Mouse (Mus musculus) B cell, adult 62 days (primary cell): ENCODE data around the gene Eif5. TPM values are rescaled to one million over a fixed set of nuclear protein-coding genes. Genes with fewer than 3 reads are reported as not detected.

Experiments used
- total RNA-seq: library from RNA; stranded (reverse); gene quantifications from 4 replicates; pipeline ENCODE4 v1.2.4, GENCODE M21; 2023

Gene Eif5
- 1,164 to 1,231 TPM (median 1,180 TPM) in 4 replicates for total RNA-seq

DNA sequence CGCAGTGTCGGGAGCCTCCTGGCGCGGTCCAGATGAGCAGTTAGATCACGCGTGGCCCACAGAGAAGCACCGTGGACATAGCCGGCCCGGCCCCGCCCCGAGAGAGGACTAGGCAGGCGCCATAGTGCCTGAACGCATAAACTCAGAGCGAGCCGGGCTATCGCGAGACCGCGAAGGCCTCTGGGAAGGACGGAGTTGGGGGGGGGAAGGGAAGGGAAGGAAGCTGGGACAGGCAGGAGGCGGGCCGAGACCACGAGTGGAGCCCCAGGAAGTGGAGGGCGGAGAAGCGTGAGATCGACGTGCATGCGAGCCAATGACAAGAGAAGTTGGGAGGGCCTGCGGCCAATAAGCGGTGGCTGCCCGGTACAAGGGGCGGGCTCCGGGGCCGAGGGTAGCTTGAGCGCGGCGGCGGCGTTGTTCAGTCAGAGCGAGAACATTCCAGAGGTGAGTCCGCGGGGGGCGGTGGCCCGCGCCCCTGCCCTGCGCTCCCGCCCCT is at the start of gene Eif5:
TSS of gene Eif5 (plus strand) at position 221 of the 496 bp plus-strand sequence.

DNA sequence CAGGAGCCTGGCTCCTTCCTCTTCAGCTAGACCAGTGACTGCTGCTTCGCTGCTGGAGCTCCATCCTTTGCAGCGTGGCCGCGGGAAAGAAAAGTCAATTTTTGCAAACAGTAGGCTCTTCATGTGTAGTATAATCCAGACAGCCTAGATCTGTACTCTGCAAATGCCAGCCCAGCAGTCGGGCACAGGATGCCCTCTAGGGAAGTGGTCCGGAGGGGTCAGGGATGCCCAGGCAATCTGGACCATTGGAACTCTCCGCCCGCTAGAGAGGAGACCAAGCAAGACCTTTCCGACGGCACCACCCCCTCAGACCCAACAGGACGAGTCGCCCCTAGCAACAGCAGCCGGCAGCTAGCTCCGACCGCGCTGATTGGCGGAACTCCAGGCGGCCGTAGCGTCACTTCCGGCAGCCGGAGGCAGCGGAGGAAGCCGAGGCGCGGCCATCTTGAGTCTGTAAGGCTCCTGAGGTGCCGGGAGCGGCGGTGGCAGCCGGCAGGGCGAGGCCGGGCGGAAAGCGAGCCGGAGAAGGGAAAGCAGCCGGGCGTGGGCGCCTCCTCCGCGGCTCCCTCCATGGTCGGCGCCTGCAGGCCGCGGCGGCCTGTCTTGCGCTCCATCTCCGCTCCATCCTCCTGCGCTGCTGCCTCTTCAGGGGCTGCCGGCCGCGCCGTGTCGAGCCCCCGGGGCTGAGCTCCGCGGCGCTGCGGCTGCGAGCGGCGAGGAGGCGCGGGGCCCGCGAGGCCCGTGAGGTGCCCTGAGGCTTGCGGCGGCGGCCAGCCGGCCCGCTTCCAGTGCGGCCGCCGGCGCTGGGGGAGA is 36.5 kb downstream of the Eif5 start, which contains the start of gene Mark3:
TSS of gene Mark3 (plus strand) at position 450 of the 813 bp plus-strand sequence.

Other genes starting within 250 kb of the Eif5 start
- gene Cdc42bpb, start 160.3 kb upstream of the Eif5 start, total RNA-seq: 11.6 to 13.2 TPM (median 12.3 TPM) in 4 replicates
- gene Lbhd2, start 131.2 kb upstream of the Eif5 start, total RNA-seq: not detected in 4 replicates
- 0.73 TPM in 1 of 4 replicates, not detected in the others for gene Exoc3l4, start 121.0 kb upstream of the Eif5 start, total RNA-seq
- 2.7 to 7.0 TPM (median 5.1 TPM) in 4 replicates for gene Tnfaip2, start 95.5 kb upstream of the Eif5 start, total RNA-seq
- not detected in 4 replicates for gene Gm266, start 52.2 kb upstream of the Eif5 start, total RNA-seq
- gene Mark3, start 36.5 kb downstream of the Eif5 start, total RNA-seq: 77.7 to 92.2 TPM (median 85.0 TPM) in 4 replicates
- 0.78 to 4.1 TPM (median 3.1 TPM) in 4 replicates for gene Ckb, start 134.3 kb downstream of the Eif5 start, total RNA-seq
- gene Trmt61a, start 140.1 kb downstream of the Eif5 start, total RNA-seq: 12.0 to 19.1 TPM (median 13.8 TPM) in 4 replicates
- gene Bag5, start 175.2 kb downstream of the Eif5 start, total RNA-seq: 21.0 to 24.5 TPM (median 22.4 TPM) in 4 replicates
- gene Apopt1, start 175.2 kb downstream of the Eif5 start, total RNA-seq: 21.7 to 26.3 TPM (median 24.4 TPM) in 4 replicates
- 58.0 to 72.8 TPM (median 71.0 TPM) in 4 replicates for gene Klc1, start 220.8 kb downstream of the Eif5 start, total RNA-seq